Mouse (Mus musculus) naive thymus-derived CD4-positive, alpha-beta T cell, adult 5 months (primary cell): ENCODE data around the gene Sh3glb1. TPM values are rescaled to one million over a fixed set of nuclear protein-coding genes. Genes with fewer than 3 reads are reported as not detected.

Source experiments
- polyA plus RNA-seq: library from polyadenylated mRNA; unstranded; fragments of 100-300 nt; shearing (Covaris generic); gene quantifications from one replicate; pipeline ENCODE4 v1.2.1, GENCODE M21; 2017

The Sh3glb1 gene
- 220 TPM for polyA plus RNA-seq

GRCm38 (mm10) chr3:144719901-144720747 lies at the start of gene Sh3glb1:
Gene Sh3glb1, minus strand, starts transcription at chr3:144720335.

GRCm38 (mm10) chr3:144760592-144761309 lies 40.6 kb upstream of the Sh3glb1 start, which contains the start of gene Clca3a1:
Gene Clca3a1, minus strand, starts transcription at chr3:144760977.

Other genes with a start within 250 kb of the Sh3glb1 start
- gene Hs2st1, start 150.2 kb downstream of the Sh3glb1 start, polyA plus RNA-seq, result 18.6 TPM
- gene Selenof, start 150.0 kb downstream of the Sh3glb1 start, polyA plus RNA-seq, result 314 TPM
- gene Clca3a1, start 40.6 kb upstream of the Sh3glb1 start, polyA plus RNA-seq, result 0.09 TPM
- gene Clca3a2, start 99.2 kb upstream of the Sh3glb1 start, polyA plus RNA-seq, result not detected
- not detected for gene Clca3b, start 129.0 kb upstream of the Sh3glb1 start, polyA plus RNA-seq
- gene Clca4b, start 212.2 kb upstream of the Sh3glb1 start, polyA plus RNA-seq, result not detected